Mouse (Mus musculus): ENCODE measurements around the gene Mtfmt.

GRCm38 (mm10) chr9:65479158-65479557 lies 43.6 kb downstream of the Mtfmt start:
- TF ChIP-seq POLR2A (IDR thresholded peaks at IDR 0.05; ENCODE audit: insufficient read depth, low read depth, low read length): no peak
- TF ChIP-seq CTCF (IDR thresholded peaks at IDR 0.05; ENCODE audit: insufficient read depth, low read depth, low read length): no peak

Measured in olfactory bulb, adult 2 months (tissue).